Mouse (Mus musculus): ENCODE results near the gene Rbms2.
"Not testable (repeated sequence)": the region's sequence is repeated elsewhere in the genome, so short reads cannot be mapped to it uniquely, and the experiment has no call there.

Rbms2 gene

GRCm38 (mm10) chr10:128090651-128091563 lies 89.2 kb downstream of the Rbms2 start:
- DNase-seq: peak; percentile 89 to 94

GRCm38 (mm10) chr10:128089842-128090241 lies 90.3 kb downstream of the Rbms2 start:
- DNase-seq: no peak

- DNase-seq: no peak
Measured at GRCm38 (mm10) chr10:128088181-128088580, 91.9 kb downstream of the Rbms2 start.

- DNase-seq: not testable (repeated sequence)
Measured at GRCm38 (mm10) chr10:128087216-128087615, 92.9 kb downstream of the Rbms2 start.

GRCm38 (mm10) chr10:128086391-128086790 lies 93.7 kb downstream of the Rbms2 start:
- no peak for DNase-seq

GRCm38 (mm10) chr10:128084160-128084559 lies 95.9 kb downstream of the Rbms2 start:
- no peak for DNase-seq

- no peak for DNase-seq
Measured at GRCm38 (mm10) chr10:128083688-128084087, 96.4 kb downstream of the Rbms2 start.

- peak; percentile 98 to 100 for DNase-seq
Measured at GRCm38 (mm10) chr10:128082880-128083421, 97.1 kb downstream of the Rbms2 start, which contains the start of gene Atp5b. TSS of gene Atp5b (plus strand) at chr10:128083273.

- no peak for DNase-seq
Measured at GRCm38 (mm10) chr10:128082477-128082808, 97.7 kb downstream of the Rbms2 start.

- no peak for DNase-seq
Measured at GRCm38 (mm10) chr10:128081807-128082476, 98.2 kb downstream of the Rbms2 start.
